Mouse (Mus musculus): ENCODE data around the gene Defb3.
"Not testable (repeated sequence)": the region's sequence is repeated elsewhere in the genome, so short reads cannot be mapped to it uniquely, and the experiment has no call there.

Gene Defb3

GRCm38 (mm10) chr8:19293060-19293459, at the start of gene Defb3:
Gene Defb3, plus strand, starts transcription at chr8:19293360.
- DNase-seq: not testable (repeated sequence)

DNA sequence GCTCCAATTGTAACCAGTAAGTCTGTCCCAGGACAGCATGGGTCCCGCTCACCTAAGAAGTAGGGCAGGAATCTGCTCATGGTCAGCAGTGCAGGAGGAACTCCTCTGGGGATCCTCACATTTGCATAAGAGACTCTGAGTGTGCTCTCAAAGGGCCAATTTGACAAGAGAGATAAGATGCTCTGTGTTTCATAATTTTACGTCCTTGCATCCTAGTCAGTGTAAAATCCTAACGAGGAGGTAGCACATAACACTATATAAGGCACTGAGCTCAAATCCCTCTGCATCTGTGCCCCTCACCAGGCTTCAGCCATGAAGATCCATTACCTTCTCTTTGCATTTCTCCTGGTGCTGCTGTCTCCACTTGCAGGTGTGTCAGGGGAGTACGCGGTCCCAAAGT, 45.9 kb upstream of the Defb3 start, which contains the start of gene Defb5:
Defb5 (plus strand) TSS at position 301 of the 400 bp plus-strand sequence.
- no peak for DNase-seq

GRCm38 (mm10) chr8:19258136-19258535, 35.0 kb upstream of the Defb3 start:
- DNase-seq: no peak

DNA sequence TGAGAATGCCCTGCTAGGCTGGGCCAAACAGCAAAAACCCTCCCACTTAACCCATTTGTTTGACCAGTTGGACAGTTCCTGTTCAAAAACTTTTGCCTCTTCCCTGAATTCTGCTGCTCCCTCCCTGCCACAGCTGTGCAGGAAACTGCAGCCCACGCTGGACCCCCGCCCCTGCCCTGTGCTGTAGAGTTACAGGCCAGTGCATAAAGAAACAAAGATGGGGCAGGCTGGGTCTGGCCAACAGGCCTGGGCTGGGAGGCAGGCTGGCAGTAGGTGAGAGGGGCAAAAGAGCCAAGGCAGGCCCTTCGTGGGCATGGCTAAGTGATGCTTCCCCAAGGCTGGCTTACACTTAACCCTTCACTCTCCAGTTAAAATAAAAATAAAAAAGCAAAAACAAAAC, 33.5 kb upstream of the Defb3 start:
- DNase-seq: no peak

DNA sequence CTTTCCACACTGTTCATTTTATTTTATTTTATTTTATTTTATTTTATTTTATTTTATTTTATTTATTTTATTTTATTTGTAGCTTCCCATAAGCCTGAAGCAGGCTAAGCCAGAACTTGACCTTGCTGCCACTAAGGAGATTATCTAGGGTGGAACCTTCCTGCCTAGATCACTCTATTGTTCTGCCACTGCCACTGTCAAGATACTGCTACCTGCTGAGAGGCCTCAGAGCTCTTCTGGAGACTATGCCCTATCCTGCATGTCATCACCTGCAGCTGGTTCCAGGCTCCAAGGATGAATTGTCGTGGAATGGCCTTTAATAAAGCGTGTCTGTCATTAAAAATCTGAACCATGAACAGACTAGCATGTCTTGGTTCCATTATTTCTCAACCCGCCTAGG, 5.2 kb downstream of the Defb3 start:
- DNase-seq: not testable (repeated sequence)

DNA sequence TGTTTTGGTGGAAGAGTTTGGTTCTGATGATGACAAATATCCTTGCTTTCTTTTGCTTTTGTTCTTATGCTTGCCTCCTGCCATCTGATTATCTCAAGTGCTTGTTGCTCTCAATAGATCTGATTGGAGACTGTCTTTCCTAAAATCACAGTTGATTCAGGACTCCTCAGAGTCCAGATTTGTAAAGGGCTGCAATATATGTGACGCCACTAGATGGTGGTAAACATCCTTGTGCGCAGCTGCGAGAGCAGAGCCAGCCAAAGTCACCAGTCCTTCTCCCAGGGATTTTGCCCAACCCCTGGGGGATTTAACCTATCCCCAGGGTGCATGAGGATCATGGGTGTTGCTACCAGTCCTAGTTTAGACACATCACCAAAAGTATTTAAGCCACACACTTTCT, 38.7 kb downstream of the Defb3 start:
- peak; percentile 1 for DNase-seq

Measured in kidney, adult 11 months (tissue).